Mouse (Mus musculus) ES-E14 (cell line): ENCODE results near the gene Mxra7. TPM values are rescaled to one million over a fixed set of nuclear protein-coding genes. Genes with fewer than 3 reads are reported as not detected.

Experiments used
- DNase-seq: peaks from one replicate; pipeline ENCODE4 v3.0.0-alpha.2; 2013; ENCODE audit warnings: low read depth, low spot score
- H3K27ac ChIP-seq: 2 replicates; pipeline ENCODE4 v1.5.1; 2012; ENCODE audit warnings: low read depth, mild to moderate bottlenecking, low read length, moderate library complexity, mixed read lengths; ENCODE audit not compliant: poor library complexity, insufficient read depth, severe bottlenecking
- H3K36me3 ChIP-seq: 2 replicates; pipeline ENCODE4 v1.6.1; 2012; ENCODE audit warnings: mild to moderate bottlenecking, low read length, moderate library complexity, mixed read lengths; ENCODE audit not compliant: control insufficient read depth, poor library complexity, insufficient read depth, severe bottlenecking
- H3K4me1 ChIP-seq, 2 experiments: fragments of 150-350 bp in 1 of 2; sonication (generic) in 1 of 2; 2 replicates each; pipeline ENCODE4 v1.6.1; 2012; ENCODE audit warnings: low read length in 2 of 2, mild to moderate bottlenecking in 1 of 2, mixed read lengths in 1 of 2; ENCODE audit not compliant: control insufficient read depth in 2 of 2, insufficient read depth in 2 of 2, poor library complexity in 1 of 2
- H3K4me3 ChIP-seq, 2 experiments: fragments of 150-350 bp in 1 of 2; sonication (generic) in 1 of 2; 2 replicates each; pipeline ENCODE4 v1.5.1; 2012; ENCODE audit warnings: low read length in 2 of 2, low read depth in 1 of 2, mild to moderate bottlenecking in 1 of 2, mixed read lengths in 1 of 2; ENCODE audit not compliant: insufficient read depth in 1 of 2, poor library complexity in 1 of 2, severe bottlenecking in 1 of 2
- H3K9ac ChIP-seq: 2 replicates; pipeline ENCODE4 v1.6.1; 2012; ENCODE audit warnings: low read depth, mild to moderate bottlenecking, low read length, mixed read lengths; ENCODE audit not compliant: poor library complexity, insufficient read depth, severe bottlenecking
- H3K9me3 ChIP-seq: fragments of 150-350 bp; sonication (generic); 2 replicates; pipeline ENCODE4 v1.6.1; 2012; ENCODE audit warnings: low read depth, mild to moderate bottlenecking, low read length; ENCODE audit not compliant: control insufficient read depth, insufficient read depth
- CHD2 ChIP-seq: IDR thresholded peaks from 2 replicates; pipeline ENCODE4 v1.6.1; 2014; ENCODE audit warnings: mild to moderate bottlenecking, low read depth, low read length, inconsistent platforms
- HCFC1 ChIP-seq: IDR thresholded peaks from 2 replicates; pipeline ENCODE4 v1.6.1; 2012; ENCODE audit warnings: low read length, inconsistent platforms, borderline replicate concordance; ENCODE audit not compliant: insufficient read depth
- MAFK ChIP-seq: IDR thresholded peaks from 2 replicates; pipeline ENCODE4 v1.6.1; 2014; ENCODE audit warnings: mild to moderate bottlenecking, low read depth, low read length, inconsistent platforms; ENCODE audit not compliant: insufficient read depth
- ZC3H11A ChIP-seq: IDR thresholded peaks from 2 replicates; pipeline ENCODE4 v1.6.1; 2012; ENCODE audit warnings: low read depth, mild to moderate bottlenecking, inconsistent platforms, low read length, borderline replicate concordance
- ZNF384 ChIP-seq: IDR thresholded peaks from 2 replicates; pipeline ENCODE4 v1.6.1; 2012; ENCODE audit warnings: low read depth, low read length, inconsistent platforms
- in situ Hi-C, 2 experiments: fragments of 600-800 bp; cut with MboI; formaldehyde crosslinking; loops; one replicate each; pipeline ENCODE4 v1.15.1; 2025; ENCODE audit warnings: low sequenced_read_pairs in 2 of 2, inconsistent platforms in 1 of 2; ENCODE audit not compliant: unreplicated experiment in 2 of 2
- total RNA-seq: library from RNA; depleted of rRNA; stranded (reverse); fragments of 300-350 nt; gene quantifications from 2 replicates; pipeline ENCODE4 v1.2.3, GENCODE M21; 2012

The Mxra7 gene
- total RNA-seq, 1 experiment: 5.8 TPM

DNA sequence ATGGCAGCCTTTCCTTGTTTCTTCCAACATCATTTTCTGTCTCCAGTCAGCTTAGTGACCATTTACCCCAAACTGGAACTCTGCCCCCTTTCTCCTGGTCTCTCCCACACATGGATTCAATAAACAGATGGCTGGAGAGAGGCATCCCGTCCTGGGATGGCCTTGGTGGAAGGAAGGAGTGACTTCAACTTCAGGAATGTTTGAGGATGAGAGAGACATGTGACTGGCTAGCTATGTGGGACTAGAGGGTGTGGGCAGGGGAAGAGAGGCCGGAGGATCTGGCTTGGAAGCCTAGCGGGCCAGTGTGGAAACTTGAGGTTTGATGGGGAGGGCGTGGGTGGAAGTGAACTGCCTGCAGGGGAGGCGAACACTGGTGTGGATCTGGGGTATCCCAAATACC is 11.1 kb downstream of the Mxra7 start:
- in situ Hi-C loops: loop anchor here (10.0 to 25.0 kb wide), 2 partner anchors 172 to 179 kb away; partner anchors contain the start of gene Rhbdf2 (in 1 of the 2)
- no peak overlapping the region for H3K4me3 ChIP-seq
- H3K9me3 ChIP-seq: no peaks in the 10 kb centered on the region
- peaks cover 0 to 18% of the 10 kb centered on the region in 2 experiments; a peak in 2 of 4 replicates for H3K4me1 ChIP-seq
- TF ChIP-seq MAFK: no peak
- TF ChIP-seq HCFC1: no peak
- TF ChIP-seq ZC3H11A: no peak
- no peak for TF ChIP-seq CHD2
- TF ChIP-seq ZNF384: no peak
- no peak for DNase-seq
- no peak overlapping the region for H3K27ac ChIP-seq
- no peak overlapping the region for H3K9ac ChIP-seq
- no peaks in the 10 kb centered on the region for H3K36me3 ChIP-seq

DNA sequence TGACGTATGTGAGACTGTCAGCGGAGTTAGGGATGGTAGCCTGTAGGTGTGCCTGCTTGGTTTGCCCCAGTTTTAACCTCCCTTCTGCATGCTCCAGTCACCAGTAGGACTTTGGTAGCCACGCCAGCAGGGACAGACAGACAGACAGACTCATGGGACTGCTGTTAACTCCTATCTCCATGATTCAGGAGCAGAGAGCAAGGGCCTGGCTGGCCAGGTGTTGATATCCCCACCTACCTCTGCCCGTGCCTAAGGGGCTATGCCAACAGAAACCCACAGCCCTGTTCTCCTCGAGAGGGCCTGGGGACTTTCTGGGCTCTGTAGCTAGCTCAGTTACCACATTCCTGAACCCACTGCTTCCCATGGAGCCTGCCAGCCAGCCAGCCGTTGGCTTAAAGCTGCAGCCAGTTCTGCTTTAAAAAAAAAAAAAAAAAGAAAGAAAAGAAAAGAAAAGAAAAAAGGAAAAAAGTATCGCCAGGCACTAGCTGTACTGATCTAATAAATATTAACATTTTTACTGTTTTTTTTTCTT is 12.9 kb downstream of the Mxra7 start:
- H3K4me1 ChIP-seq: peaks cover 0 to 24% of the 10 kb centered on the region in 2 experiments; a peak in 2 of 4 replicates
- no peak overlapping the region for H3K27ac ChIP-seq
- no peak overlapping the region for H3K9ac ChIP-seq
- DNase-seq: no peak
- no peaks in the 10 kb centered on the region for H3K36me3 ChIP-seq
- H3K9me3 ChIP-seq: no peaks in the 10 kb centered on the region
- TF ChIP-seq ZC3H11A (no peak), HCFC1 (no peak), CHD2 (no peak), ZNF384 (no peak), MAFK (no peak)
- in situ Hi-C loops: loop anchor here (10.0 to 25.0 kb wide), 2 partner anchors 170 to 178 kb away; partner anchors contain the start of gene Rhbdf2 (in 1 of the 2)
- peak overlapping the region; percentile 2 to 10; a peak in 2 of 4 replicates for H3K4me3 ChIP-seq

DNA sequence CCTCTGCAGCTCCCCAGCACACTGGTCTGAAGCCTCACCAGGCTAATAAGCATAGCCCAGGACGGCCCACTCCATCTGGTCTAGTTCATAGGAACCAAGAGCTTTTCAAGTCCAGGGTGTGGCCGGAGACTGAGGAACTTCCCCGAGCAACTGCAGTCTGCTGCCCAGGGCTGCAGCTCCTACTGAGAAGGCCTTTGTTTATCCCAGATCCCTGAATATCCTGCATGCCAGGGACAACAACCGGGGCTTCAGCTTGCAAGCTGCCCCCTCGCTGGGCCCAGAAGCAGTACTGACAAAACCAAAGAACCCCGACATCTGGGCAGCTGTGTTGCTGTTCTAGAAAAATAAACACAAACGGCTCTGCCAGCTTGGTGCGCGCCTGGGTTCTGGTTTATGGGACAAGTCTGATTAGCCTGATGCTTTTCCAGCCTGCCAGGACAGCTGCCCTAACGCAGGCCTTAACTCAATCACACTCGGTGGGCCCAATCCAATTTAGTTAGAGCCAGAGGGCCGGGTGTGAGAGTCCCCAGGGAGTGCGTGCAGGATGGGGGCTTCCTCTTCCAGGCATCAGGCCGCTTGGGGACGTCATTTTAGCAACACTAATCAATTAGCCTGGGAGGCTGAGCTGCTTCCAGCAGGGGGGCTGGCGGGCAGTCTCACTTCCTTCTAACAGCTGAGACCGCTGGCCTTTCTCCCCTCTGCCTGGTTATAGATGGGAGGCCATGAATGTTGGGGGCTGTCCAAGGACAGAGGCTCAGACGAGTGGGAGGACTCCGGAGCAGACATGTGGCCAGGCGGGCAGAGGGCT is 13.6 kb downstream of the Mxra7 start:
- Histone ChIP-seq H3K4me1 (peaks cover 0 to 26% of the 10 kb centered on the region in 2 experiments; a peak in 2 of 4 replicates), H3K36me3 (no peaks in the 10 kb centered on the region), H3K4me3 (peak overlapping the region; percentile 2 to 10; a peak in 2 of 4 replicates), H3K9ac (no peak overlapping the region), H3K27ac (no peak overlapping the region), H3K9me3 (no peaks in the 10 kb centered on the region)
- in situ Hi-C loops: loop anchor here (10.0 to 25.0 kb wide), 2 partner anchors 169 to 177 kb away; partner anchors contain the start of gene Rhbdf2 (in 1 of the 2)
- TF ChIP-seq MAFK (no peak), CHD2 (no peak), ZNF384 (no peak), HCFC1 (no peak), ZC3H11A (no peak)
- no peak for DNase-seq

DNA sequence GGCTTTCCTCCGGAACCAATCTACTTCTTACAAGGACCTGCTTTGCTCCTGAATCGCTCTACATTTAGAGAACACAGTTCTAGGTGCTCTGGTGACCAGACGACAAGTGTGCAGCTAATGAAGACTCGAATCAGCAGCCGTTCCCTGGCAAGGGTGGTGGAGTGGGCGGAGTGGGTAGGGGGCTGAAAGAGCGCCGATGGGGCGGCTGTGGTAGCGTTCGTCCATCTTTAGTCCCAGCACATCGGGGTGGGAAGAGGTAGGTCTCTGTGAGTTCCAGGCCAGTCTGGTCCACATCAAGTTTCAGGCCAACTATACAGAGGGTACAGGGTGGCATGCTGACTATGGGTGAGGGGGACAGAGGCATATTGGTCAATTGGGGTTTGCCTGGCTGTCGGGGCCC is 14.2 kb downstream of the Mxra7 start:
- in situ Hi-C loops: loop anchor here (10.0 to 25.0 kb wide), 2 partner anchors 169 to 176 kb away; partner anchors contain the start of gene Rhbdf2 (in 1 of the 2)
- no peak overlapping the region for H3K9ac ChIP-seq
- no peaks in the 10 kb centered on the region for H3K36me3 ChIP-seq
- peak overlapping the region in 1 of 2 experiments; percentile 24; a peak in 1 of 4 replicates for H3K4me3 ChIP-seq
- TF ChIP-seq HCFC1 (no peak), ZC3H11A (no peak), ZNF384 (no peak), MAFK (no peak), CHD2 (no peak)
- peaks cover 0 to 26% of the 10 kb centered on the region in 2 experiments; a peak in 2 of 4 replicates for H3K4me1 ChIP-seq
- H3K9me3 ChIP-seq: no peaks in the 10 kb centered on the region
- no peak for DNase-seq
- H3K27ac ChIP-seq: no peak overlapping the region
